Mouse (Mus musculus) adipocyte (in vitro differentiated cells): Measurements from ENCODE around the gene Mta2.
"Not testable (repeated sequence)": the region's sequence is repeated elsewhere in the genome, so short reads cannot be mapped to it uniquely, and the experiment has no call there.

Experiments used
- DNase-seq: peaks from one replicate; pipeline ENCODE4 v3.0.0-alpha.2; 2016; ENCODE audit warnings: low spot score

The Mta2 gene

DNA sequence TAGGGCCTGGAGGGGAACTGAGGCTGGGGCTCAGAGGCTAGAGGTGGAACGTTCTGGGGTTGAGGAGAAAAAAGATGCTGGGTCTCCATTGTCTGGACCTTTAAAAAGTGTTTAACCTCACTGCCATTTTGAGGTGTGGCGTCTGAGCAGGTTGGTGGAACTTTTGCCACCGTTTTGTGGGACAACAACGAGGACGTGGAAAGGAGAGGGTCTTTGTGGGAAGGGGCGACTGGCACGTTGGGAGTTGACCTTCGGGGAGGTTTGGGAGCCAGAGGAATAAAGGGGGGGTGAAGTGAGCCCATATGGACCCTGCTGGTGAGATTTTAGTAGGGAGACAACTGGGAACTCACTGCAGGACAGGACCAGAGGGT, 25.7 kb downstream of the Mta2 start:
- DNase-seq, result no peak

DNA sequence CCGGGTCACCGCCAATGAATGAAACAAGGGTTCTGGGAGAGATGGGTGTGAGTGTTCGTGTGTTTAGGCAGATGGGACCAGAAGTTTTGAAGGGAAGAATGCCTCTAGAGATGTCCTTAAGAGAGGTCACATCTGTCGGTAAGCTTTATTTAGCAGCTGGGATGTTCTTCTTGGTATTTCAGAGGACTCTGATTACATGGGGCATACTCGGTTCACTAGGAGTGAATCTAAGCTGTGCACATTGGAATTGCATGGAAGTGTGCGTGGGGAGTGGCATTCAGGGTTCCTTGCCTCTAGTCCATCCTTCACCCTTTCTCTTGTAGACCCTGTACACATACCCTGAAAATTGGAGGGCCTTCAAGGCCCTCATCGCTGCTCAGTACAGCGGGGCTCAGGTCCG, 26.2 kb downstream of the Mta2 start:
- no peak for DNase-seq

GRCm38 (mm10) chr19:8972491-8972890, 30.8 kb downstream of the Mta2 start:
- DNase-seq, result not testable (repeated sequence)

GRCm38 (mm10) chr19:8974638-8975037, 33.0 kb downstream of the Mta2 start:
- no peak for DNase-seq

DNA sequence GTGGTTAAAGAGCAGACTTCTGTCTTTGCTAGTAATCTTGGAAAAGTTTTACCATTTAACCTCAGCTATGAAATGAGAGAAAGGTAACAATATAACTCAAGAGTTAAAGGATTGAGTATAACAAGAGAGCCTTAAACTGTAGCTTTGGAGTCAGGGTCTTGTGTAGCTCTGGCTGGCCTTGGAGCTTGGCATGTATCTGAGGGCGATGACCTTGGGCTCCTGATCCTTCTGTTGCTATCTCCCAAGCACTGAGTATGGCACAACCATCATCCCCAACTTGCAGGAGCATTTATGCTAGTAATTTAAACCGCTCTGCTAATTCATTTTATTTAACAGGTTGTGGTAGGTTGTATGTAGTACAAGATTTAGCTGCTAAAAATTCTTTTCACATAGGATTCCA, 33.8 kb downstream of the Mta2 start:
- no peak for DNase-seq

DNA sequence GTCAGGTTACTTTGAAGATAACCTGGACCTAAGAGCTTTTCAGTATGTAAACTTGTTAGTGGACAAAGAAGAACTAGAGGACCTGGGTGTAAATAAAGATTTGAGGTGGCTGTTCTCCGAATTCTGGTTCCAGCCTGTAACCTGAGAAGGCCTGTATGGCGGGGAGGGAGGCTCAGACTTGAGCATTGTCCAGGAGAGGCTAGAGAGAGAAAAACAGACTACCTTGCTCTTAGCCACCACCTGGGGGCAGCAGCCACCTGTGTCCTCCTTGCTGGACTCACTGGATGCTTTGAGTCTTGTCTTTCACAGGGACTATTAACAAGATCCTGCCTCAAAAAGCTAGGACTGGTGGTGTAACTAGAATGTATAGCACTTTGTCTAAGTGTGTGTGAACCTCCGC, 34.9 kb downstream of the Mta2 start:
- DNase-seq, result peak; percentile 82

DNA sequence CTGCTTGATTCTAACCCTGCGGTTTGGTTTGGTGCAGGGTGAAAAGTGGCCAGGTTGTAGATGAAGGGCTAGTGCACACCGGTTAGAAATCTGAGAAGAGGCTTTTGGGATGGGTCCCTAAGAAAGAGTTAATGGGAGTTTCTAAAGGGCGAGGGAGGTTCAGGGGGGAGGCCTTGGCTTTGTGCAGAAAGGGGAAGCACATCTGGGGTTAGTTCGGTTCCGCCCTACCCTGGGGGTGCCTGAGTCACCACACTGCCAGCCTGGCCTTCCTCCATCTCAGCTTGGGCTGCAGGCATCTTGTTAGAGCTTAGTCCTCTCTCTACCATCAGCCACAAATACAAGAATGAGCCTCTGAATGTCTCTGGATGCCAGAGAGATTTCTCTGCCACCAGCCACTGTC, 39.1 kb downstream of the Mta2 start:
- DNase-seq, result no peak

- peak; percentile 50 for DNase-seq
Measured at GRCm38 (mm10) chr19:8981450-8982168, 39.9 kb downstream of the Mta2 start.

GRCm38 (mm10) chr19:8982303-8983149, 40.9 kb downstream of the Mta2 start:
- peak; percentile 48 for DNase-seq

DNA sequence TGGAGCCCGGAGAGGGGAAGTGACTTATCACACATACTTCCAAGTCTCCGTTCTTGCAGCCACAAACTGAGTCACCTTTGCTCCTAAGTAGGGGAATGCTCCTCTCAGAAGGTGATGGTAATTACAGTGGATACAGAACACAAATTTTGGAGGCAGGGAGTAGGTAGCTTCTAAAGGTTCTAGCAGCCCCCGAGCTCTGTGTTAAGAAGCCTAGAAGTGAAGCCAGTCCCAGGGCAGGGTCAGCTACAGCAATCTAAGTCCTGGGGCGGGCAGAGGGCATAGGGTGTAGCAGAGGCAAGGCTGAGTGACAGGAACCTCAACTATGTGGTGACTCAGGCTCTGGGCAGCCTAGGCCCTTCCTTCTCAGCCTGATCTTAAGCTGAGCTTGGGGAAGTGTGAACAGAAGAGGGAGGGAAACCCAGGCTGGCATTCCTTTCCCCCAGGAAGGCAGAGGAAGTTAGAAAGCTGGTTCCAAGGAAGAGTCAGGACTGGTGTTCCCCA, 41.5 kb downstream of the Mta2 start:
- DNase-seq, result peak; percentile 72

DNA sequence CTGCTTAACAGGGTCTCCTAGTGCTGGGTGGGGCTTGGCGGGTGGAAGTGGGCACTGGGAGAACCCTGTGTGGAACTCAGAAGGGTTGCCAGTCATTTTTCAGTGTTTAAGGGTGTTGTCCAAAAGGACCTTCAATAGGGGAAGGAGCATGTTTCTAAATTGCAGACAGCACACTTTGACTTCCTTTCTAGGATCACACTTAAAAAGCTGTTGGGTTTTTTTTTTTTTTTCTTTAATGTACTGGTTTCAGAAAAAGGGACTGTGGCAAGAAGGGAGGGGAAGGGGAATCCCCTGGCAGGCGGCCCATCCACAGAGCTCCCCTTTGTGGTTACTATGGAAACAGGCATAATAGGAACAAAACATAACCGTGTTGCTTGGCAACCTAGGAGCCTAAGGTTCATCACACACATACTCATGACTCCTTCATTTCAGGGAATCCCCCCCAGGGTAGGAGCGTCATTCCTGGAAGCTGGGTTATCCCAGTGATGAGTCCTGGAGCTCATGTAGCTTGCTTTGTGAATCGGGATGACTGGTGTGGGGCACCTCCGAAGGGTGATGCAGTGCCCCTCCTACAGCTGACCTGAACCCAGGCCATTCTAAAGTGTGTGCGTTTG, 42.7 kb downstream of the Mta2 start:
- DNase-seq, result peak; percentile 81

GRCm38 (mm10) chr19:8985891-8986290, 44.2 kb downstream of the Mta2 start:
- peak; percentile 80 for DNase-seq

- peak; percentile 60 for DNase-seq
Measured at GRCm38 (mm10) chr19:8987816-8988215, 46.1 kb downstream of the Mta2 start.

- peak; percentile 71 for DNase-seq
Measured at GRCm38 (mm10) chr19:8988346-8989065, 46.8 kb downstream of the Mta2 start.

DNA sequence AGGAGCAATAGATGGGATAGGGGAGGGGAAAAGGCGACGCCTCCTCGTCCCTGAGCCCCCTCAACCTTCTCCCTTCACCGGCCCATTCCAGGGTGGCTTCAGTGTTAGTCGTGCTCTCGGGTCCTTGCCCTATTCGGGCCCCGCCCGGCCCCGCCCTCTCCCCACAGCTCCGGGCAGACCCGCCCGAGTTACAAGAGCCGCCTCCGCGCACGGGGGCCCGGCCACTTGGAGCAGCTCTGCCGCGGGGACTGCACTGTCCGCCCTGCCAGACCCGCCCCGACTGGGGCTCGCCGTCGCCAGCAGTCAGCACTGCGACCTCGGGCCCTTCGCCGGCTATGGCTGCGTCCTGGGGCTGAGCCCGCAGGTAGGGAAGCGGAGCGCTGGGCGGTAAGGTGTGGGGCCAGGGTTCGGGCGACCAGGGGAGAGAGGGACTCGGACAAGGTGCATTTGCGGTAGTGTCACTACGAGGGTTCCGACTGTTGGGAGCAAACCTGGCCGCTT, 47.4 kb downstream of the Mta2 start, which contains the start of gene Ahnak:
Gene Ahnak (plus strand): TSS at position 219 of the 501 bp plus-strand sequence.
- DNase-seq, result peak; percentile 80

- peak; percentile 86 for DNase-seq
Measured at GRCm38 (mm10) chr19:8989567-8990431, 48.1 kb downstream of the Mta2 start.

DNA sequence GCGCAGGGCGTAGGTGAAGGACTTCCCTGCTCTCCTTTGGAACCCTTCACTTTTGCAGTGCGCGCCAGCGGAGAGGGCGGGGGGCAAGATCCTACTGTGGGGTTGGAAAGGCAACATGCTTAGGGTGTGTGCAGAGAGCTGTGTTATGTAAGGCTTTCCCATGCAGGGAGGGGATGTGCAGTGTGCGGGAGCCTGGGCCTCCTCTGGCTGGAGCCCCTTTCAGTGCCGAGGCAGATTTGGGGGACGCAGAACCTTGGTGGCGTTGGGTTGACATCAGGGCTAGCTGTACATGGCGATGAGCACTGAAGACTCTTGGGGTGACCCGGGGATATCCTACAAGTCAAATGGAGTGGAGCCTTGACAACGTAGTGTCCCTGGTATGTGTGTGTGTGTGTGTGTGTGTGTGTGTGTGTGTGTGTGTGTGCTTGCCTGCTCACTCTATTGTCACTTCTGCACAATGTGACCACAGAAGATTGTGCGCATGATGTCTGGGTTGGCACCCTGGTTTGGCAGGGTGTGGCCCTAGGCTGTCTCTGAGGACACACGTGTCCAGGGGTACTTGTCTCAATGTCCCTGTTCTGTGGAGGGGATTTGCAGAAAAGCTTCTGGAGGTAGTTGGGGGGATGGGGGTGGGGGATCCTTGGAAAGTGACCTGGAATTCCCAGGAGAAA, 48.9 kb downstream of the Mta2 start:
- DNase-seq, result no peak

GRCm38 (mm10) chr19:8991245-8991870, 49.7 kb downstream of the Mta2 start:
- DNase-seq, result peak; percentile 36

DNA sequence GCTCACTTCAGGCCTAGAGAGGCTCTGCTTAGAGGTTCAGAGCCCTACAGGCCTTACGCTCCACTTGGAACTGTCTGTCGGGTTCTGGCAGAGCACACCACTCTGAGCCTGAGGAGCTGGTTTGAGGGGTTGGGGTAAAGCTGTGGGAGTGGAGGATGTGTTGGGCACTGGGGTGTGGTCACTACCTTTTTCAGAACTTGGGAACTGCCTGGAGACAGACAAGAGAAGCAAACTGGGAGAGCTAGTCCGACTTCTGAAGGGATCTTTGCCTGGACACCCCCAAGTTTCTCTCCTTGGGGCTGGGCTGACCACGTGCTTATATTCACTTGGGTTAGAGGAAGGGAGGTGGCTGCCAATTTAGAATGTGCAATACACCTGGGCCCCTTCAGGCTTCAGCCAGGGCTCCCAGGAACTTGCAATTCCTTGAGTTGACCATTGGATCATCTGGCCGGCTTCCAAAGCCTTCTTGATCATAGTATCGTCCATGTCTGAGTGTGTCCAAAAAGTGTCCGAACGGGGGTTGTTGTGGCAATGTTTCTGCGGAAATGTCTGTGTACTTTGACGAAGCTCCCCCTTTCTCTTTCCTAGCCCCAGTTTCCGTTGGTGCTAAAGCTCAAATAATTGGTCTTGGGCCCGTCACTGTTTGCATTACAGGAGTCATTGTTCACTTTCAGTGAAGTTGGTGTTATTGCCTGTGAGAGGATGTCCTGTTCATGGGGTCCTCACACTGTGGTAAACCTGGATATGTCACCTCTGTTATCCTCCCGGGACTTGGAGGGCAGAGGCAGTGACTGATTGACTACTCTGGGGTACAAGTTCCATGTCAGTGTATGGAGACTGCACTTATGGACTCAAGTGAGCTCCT, 50.4 kb downstream of the Mta2 start:
- DNase-seq, result peak; percentile 86
